Mouse (Mus musculus): ENCODE measurements around the gene Scn4a.

Gene Scn4a

GRCm38 (mm10) chr11:106271131-106271793 lies 81.8 kb downstream of the Scn4a start:
- DNase-seq = no peak

GRCm38 (mm10) chr11:106269060-106269431 lies 84.0 kb downstream of the Scn4a start:
- peak; percentile 39 for DNase-seq

All from liver (tissue).